Comparison of ENCODE assay signal across 9 mouse cellular contexts in genomic region chr17:53387581-53388473, GRCm38 (mm10).
DNase-seq lines count a peak whose midpoint lies in the region; ATAC-seq and TF ChIP-seq lines count a peak whose summit lies in the region.
"Had no signal": no experiment of that assay in that cellular context is flagged by ENCODE, and none has a peak within 500 bp of the region (broad histone marks: within the 10 kb centered on the region; RNA-seq: fewer than 3 reads in every experiment).

No protein-coding gene starts in this region.

- no peak overlapping the region for H3K9ac ChIP-seq in hindbrain, embryonic 14.5 days

- DNase-seq in gastrocnemius, adult 2 months, result no peak
- DNase-seq in gastrocnemius, adult 8-10 months (ENCODE audit: low spot score in 2 of 2), result no peak
- DNase-seq in thymus, postnatal 0 days (ENCODE audit: low spot score), result peak; percentile 29
- no peak for DNase-seq in thymus, adult 18-20 months
- DNase-seq in hindbrain, embryonic 14.5 days (ENCODE audit: low spot score), result peak; percentile 74
- DNase-seq in telencephalon, adult 2 months (ENCODE audit: low read depth, low spot score), result peak; percentile 2
- DNase-seq in testis, postnatal 10 days (ENCODE audit: low spot score), result no peak
- DNase-seq in gastrocnemius, postnatal 4 days (ENCODE audit: low spot score in 2 of 2), result no peak
- DNase-seq: right cerebral cortex, adult 18-20 months had no signal

- H3K27me3 ChIP-seq in hindbrain, embryonic 14.5 days (ENCODE audit: control insufficient read depth, insufficient read depth, low read length), result no peaks in the 10 kb centered on the region

- no peak overlapping the region for H3K4me2 ChIP-seq in hindbrain, embryonic 14.5 days (replicated peaks)

- TF ChIP-seq CTCF in gastrocnemius, adult 2 months (IDR thresholded peaks at IDR 0.05), result peak; percentile 44; the same call in 1 of the 2 replicates

- WGBS in hindbrain, embryonic 14.5 days, result 49% methylated on average over 6 of the region's 6 CpGs

- no peaks in the 10 kb centered on the region for H3K9me3 ChIP-seq in hindbrain, embryonic 14.5 days (ENCODE audit: control insufficient read depth, low read length)

- H3K4me3 ChIP-seq in gastrocnemius, adult 2 months, result no peak overlapping the region
- no peak overlapping the region for H3K4me3 ChIP-seq in hindbrain, embryonic 14.5 days (replicated peaks; ENCODE audit: low read length)

- H3K36me3 ChIP-seq in hindbrain, embryonic 14.5 days (replicated peaks; ENCODE audit: control insufficient read depth, insufficient read depth), result no peaks in the 10 kb centered on the region

- H3K27ac ChIP-seq in gastrocnemius, adult 2 months, result no peak overlapping the region
- H3K27ac ChIP-seq in hindbrain, embryonic 14.5 days, result no peak overlapping the region

- H3K4me1 ChIP-seq in hindbrain, embryonic 14.5 days (replicated peaks; ENCODE audit: control insufficient read depth, insufficient read depth, low read length), result no peaks in the 10 kb centered on the region

- intact Hi-C loops in gastrocnemius, adult 2 months (cut with DNase I), result no loop called here

- peak; percentile 77; the same call in 1 of the 2 replicates for ATAC-seq in hindbrain, embryonic 14.5 days (ENCODE audit: low FRiP score)

Comparison
In these comparisons a context has a peak if more than half of its experiments do, and no peak if none do; other contexts are left out.
1. DNase-seq: peak in thymus, postnatal 0 days (single experiment), hindbrain, embryonic 14.5 days (single experiment) and telencephalon, adult 2 months (single experiment); none in gastrocnemius, adult 2 months (single experiment), gastrocnemius, adult 8-10 months (0 of 2), thymus, adult 18-20 months (0 of 2), testis, postnatal 10 days (single experiment) and gastrocnemius, postnatal 4 days (0 of 2).